Mouse (Mus musculus): ENCODE results near the gene Nucb1. TPM values are rescaled to one million over a fixed set of nuclear protein-coding genes. Genes with fewer than 3 reads are reported as not detected.
A peak's percentile ranks its signal among the peaks of the same experiment; 100 is the strongest.

Gene Nucb1
- polyA plus RNA-seq, 1 experiment from 2014 or later: 110 TPM

DNA sequence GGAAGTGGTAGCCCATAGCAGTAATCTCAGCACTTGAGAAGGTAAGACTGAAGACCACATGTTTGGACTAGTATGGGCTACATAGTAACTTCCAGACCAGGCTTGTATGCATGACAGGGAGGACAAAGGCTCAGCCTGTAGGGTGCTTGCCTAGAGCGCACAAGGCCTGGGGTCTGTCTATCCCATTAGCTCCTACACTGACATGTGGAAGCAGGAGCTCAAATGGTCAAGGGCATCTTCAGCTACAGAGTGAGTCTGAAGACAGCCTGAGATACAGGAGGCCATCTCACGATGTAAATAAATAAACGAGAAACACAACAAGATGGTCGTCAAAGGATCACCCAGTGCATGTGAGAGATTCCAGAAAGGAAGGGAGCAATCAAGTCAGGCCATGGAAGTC is 47.9 kb downstream of the Nucb1 start:
- DNase-seq (ENCODE audit: low spot score): no peak

DNA sequence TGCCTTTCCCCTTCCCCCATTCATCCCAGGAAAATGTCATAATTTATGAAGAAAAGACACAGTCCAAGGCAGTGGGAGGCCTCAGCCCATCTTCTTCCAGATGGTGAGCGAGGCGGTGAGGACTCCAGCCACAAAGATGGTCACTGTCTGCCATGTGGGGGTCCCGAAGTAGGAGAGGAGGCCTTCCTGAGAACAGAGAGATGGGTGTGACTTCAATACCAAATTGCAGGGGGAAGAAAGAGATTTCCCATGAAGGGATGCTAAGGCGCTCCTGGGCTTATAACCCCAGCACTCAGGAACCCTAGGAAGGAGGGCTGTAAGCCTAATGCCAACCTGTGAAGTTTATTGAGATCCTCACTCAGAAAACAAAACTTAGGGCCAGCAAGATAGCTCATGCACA is 48.4 kb downstream of the Nucb1 start:
- DNase-seq (ENCODE audit: low spot score): no peak

DNA sequence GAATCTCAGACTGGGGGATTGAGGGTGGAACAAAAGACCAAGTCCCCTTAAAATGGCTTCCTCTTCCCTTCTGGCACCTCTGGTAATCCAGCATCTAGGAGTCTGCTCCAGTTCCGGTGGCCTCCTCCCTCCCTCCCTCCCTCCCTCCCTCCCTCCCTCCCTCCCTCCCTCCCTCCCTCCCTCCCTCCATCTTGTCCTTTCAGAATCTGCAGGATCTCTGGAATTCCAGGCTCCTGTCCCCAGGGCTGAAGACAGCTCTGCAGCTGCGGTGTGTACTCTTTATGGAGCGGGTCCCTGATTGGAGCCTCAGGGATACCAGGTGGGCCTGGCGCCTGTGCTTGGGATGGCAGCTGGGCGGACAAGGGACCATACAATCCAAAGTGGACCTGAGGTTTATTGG is 48.9 kb downstream of the Nucb1 start:
- DNase-seq (ENCODE audit: low spot score): no peak

DNA sequence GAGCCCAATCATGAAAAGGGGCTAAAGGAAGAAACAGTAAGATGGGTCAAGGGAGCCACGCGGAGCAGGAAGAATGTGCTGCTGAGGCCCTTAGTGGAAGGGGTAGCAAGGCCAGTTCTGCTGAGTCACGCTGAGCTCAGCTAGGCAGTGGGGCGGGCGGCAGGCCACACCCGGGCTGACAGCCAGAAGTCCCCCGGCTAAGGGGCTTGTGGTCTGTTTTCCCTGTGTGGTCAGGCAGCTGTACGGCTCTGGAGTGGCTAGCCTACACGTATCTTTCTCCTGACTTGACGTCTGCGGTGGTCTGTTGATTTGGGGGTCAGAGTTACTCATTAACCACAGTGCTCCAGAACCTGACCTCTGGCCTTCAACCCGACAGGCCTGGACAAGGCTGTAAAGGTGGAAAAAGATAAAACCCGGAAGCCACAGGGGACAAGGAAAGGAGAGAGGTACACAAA is 49.3 kb downstream of the Nucb1 start:
- no peak for DNase-seq (ENCODE audit: low spot score)

DNA sequence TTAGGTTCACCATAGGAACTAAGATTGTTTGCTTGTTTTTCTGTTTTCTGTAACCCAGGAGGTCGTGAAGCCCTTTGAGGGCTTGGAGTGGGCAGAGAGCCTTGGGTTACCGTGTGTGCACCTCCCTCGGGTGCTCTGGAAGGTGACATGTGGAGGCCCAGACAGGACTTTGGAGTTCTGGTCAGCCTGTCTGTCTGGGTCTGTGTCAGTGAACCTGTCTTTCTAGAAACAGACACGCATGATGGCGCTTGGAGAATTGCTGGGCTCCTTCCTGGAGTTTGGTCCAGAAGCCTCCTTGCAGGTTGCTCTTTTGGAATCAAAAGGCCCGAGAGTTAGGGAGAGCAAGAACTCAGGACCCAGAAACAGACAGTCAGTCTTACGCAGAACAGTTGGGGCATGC is 49.8 kb downstream of the Nucb1 start:
- no peak for DNase-seq (ENCODE audit: low spot score)

DNA sequence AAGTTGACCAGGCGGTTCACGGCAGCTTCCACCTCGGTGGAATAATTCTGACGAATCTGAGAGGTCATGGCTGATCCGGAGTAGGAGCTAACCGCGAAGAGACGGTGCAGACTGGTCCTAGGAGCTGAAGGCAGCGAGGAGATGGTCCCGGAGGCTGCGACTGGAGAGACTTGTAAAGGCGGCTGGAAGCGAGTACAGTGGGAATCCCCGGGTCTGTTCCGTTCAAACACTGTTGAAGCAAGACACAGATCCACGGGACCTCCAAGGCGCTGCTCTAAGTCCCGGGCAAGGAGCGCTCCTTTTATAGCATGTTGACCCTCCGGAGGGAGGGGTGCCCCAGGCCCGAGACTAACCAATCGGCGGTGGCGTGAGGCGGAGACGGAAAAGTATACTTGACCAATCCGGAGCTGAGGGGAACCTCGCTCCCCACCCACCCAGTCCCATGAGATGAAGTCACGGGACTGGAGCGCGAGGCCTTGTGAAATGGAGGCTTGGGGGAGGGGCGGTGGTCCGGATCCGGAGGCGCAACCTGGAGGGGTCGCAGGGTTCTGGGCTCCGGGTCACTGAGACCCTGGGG is 50.6 kb downstream of the Nucb1 start, which contains the start of gene Ftl1:
TSS of gene Ftl1 (minus strand) at position 321 of the 577 bp plus-strand sequence.
- DNase-seq (ENCODE audit: low spot score): peak; percentile 99

DNA sequence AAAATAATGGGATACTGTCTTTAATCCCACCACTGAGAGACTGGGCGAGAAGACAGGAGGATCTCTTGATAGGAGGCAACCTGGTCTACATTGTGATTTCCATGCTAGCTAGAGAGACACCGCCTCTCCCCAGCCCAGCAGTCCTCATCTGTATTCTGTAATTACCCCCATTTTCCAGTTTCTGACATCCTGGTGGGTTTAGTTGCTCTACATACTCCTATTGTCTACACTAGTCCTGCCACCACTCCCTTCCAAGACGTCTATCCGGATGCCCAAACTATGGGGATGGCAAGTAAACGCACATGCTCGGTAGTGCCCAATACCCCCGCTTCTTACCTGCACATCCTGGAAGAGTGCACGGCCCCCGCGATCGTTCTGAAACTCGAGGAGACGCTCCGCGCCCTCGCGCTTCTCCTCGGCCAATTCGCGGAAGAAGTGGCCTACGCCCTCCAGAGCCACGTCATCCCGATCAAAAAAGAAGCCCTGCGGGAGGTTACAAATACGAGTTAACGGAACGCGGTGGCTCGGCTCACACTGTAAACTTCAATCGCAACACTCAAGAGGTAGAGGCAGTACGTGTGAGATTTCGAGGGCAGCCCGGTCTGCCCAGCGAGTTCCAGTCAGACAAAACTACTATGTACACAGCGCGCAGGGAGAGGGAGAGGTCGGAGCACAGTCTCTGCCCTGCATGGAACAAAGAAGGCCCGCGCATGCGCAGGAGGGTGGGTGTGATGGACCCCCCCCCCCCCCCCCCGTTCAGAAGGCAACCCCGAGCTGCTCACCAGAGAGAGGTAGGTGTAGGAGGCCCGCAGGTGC is 51.2 kb downstream of the Nucb1 start:
- DNase-seq (ENCODE audit: low spot score): peak; percentile 89

DNA sequence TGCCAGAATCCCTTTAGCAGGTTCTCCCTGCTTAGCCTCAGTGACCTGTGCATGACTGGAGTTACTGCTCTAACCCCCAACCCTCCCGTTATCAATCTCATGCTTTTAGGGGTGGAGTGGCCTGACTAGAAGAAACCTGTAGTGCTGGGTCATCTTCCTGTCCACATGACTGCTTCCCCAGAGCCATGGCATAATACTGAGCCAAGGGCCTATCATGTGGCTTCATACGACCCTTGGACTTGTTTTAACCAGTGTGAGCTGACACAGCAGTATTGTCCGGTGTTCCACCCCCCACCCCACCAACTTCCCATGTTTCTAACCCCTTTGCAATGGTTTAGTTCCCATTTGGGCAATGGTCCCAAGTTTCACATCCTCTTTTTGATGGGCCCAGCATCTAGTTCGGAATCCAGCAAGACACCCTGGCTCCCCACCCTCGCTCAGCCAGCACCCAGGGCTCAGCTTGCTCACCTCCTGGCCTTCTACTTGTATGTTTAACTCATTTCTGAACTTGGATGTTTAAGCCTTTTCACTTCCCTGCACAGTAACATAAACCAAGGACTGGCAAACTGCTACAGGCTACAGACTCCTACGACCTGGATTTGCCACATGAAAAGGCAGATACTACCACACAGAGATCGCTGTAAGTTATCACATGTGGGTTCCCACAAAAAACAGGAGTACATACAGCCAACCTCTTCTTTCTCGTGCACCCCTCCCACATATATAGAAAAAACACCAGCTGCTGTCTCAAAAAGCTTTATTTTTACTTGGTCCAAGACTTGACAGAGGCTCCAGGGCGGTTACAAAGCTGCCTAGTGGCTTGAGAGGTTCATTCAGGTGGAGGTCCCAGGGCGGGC is 52.8 kb downstream of the Nucb1 start:
- DNase-seq (ENCODE audit: low spot score): no peak

DNA sequence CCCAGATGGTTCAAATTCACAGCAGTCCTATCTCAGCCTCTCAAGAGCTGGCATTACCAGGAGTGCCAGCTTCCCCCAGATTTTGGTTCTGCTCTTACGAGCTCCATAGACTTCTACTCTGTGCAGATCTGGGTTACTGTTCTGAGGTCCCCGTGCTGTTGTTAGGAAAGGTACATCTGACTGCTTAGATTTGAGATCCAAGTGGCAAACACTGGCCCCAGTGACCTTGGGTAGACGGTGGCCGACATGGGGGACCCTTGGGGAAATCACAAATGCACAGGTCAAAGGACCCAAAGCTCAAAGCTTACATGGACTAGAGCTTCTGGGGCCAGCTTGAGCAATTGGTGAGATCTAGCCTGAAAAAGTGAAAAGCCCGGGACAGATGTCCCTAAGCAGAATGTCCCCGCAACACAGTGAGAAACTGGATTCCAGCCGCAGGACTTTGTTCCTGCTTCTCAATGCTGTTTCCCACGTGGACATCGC is 53.4 kb downstream of the Nucb1 start:
- DNase-seq (ENCODE audit: low spot score): no peak

DNA sequence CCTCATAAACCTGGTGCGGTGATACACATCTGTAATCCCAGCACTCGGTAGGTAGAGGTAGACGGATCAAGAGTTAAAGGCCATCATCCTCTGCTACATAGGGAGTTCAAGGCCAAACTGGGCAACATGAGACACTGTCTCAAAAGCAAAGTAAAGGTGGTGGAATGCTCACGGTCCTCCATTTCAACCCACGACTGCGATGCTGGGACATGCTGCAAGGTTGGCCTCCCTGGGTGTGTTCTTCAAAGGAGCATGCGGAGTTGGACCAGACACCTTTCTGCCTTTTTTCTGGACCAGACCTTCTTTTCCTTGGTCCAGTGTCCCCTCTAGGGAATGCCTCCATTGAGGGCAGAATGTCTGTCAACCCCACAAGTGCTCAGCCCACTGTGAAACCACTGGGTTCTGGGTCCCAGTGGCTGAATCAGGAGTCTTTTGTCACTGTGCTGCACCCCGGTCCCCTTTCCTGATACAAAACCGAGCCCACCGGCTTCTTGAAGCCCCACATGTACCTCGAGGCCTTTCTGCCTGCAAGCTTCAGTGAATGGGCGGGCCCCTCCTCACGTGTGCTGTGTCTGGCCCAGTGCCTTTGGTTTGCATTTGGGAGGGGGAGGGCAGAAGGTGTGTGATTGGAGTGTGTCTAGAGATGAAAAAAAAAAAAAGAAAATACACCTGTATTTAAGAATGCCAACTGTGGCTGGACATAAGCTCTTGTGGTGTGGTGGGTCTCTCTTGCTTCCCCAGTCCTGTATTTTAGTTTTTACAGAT is 54.1 kb downstream of the Nucb1 start:
- DNase-seq (ENCODE audit: low spot score): no peak

DNA sequence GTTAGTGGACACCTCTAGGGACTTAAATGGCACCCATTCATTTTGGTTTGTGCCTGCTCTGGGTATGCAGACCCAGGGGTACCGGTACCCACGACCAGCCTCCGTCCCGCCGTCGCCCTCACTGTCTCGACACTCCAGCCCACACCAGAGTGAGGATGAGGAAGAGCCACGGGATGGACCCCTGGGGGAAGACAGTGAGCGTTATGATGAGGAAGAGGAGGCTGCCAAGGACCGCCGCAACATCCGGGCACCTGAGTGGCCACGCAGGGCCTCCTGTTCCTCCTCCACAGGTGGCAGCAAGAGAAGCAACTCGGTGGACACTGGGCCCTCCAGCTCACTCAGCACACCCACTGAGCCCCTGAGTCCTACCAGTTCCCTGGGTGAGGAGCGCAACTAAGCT is 55.2 kb downstream of the Nucb1 start:
- no peak for DNase-seq (ENCODE audit: low spot score)

DNA sequence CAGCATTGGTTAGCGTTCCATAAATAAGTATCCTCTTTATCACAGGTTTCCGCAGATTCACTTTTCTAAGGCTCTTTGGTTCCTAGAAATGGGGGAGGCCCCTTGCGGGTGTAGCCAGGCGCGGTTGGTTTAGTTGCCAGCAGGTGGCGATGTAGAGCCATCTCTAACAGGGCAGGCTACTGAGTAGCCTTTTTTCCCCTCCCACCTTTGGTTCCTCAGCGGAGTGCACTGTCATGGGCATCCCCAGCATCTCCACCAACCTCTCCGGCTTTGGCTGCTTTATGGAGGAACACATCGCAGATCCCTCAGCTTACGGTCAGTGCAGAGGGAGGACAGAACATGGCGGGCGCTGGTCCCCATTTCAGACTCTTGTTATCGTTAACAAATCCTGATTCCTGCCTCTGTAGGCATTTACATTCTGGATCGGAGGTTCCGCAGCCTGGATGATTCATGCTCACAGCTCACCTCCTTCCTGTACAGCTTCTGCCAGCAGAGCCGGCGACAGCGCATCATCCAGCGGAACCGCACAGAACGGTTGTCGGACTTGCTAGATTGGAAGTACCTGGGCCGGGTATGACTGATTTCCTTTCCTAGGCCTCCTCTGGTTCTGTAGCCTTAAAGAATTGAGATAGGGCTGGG is 58.7 kb downstream of the Nucb1 start:
- peak; percentile 83 for DNase-seq (ENCODE audit: low spot score)

DNA sequence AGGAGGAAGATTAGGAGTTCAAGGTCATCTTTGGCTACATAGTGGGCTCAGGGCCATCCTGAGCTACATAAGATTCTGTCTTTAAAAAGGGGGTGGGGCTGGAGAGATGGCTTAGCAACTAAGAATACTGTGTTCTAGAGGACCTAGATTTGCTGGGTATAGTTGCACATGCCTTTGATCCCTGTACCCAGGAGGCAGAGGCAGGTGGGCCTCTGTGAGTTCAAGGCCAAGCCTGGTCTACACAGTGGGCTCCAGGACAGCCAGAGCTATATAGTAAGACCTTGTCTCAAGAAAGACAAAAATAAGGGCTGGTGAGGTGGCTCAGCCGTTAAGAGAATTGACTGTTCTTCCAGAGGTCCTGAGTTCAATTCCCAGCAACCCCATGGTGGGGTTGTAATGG is 60.2 kb downstream of the Nucb1 start:
- no peak for DNase-seq (ENCODE audit: low spot score)

DNA sequence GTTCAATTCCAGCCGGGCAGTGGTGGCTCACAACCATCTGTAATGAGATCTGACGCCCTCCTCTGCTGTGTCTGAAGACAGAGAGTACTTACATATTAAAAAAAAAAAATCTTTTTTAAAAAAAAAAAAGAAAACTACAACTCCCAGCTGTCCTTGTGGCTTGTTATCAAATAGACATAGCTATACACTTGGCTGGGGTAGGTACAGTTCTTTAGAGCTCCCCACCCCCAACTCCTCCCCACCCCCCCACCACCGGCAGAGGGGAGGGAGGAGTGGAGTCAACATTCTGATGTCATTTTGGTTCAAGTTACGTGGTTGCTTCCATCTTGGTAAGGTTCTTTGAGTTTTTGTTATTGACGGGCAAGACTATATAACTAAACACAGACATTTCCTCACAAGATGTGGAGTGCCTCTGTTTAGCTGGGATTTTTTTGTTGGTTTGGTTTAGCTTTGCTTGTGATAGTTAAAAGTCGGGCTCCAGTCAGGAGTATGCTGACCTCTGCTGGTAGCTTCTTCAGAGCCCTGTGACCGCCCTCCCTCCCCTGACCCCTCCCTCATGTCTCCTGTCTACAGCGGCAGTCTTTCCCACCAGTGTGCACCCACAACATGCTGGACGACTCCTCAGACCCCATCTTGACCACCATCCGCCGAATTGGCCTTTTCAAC is 62.7 kb downstream of the Nucb1 start:
- DNase-seq (ENCODE audit: low spot score): peak; percentile 33

DNA sequence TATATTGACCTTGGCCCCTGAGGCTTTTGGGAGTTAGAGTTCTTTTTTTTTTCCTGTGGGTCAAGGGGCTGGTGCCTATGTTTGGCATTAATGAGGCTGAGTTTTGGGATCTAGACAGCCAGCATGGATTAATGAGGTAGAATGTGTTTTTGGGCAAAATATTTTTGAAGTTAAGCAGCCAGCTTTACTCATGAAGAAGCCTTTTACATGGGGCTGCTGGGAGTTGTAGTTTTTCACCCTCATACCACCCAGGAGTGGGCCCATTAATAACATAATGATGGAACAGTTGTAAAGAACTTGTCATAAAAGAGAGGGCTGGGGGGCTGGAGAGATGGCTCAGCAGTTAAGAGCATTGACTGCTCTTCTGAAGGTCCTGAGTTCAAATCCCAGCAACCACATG is 63.6 kb downstream of the Nucb1 start:
- DNase-seq (ENCODE audit: low spot score): no peak

DNA sequence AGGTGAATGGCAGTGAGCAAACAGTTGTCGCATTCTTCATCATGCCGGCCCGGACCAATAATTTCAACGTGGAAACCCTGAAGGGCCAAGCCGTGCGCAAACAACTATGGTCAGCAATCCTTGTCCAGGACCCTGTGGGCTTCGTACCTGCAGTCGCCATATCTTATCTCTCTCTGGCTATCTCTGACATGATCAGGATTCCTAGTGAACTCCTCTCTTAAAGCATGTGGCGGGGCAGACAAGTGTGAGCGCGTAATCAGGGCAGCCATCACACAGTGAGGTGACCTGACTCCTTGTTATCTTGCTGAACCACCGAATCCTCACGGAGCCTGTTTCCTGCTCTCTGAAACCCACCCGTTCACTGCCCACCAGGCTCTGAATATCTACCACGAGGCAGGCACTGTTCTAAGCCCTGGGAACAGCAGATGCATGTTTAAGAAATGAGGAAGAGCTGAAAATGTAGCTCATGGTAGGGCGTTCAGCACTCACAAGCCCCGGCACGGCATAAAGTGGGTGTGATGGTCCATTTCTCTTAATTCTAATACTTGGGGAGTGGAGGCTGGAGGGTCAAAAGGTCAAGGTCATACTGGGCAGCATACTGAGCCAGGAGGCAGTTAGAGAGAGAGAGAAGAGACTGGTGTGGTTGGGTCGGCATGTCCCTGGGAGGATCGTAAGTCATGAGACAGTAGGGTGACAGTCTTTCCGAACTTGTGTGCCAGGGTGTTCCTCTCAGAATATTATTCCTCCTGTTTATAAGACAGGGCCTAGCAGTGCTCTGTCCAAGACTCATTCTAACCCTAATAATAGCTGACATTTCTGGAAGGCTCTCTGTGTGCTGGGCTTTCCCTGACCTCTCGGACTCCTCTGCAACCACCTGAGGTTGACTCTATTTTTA is 66.4 kb downstream of the Nucb1 start:
- DNase-seq (ENCODE audit: low spot score): no peak
